In genomic region chr8:11635012-11635577, GRCm38 (mm10) we compare ENCODE assay signal across 1 mouse cellular context.
A peak's percentile ranks its signal among the peaks of the same experiment; 100 is the strongest.
TF ChIP-seq lines count a peak whose summit lies in the region.

No protein-coding gene starts in this region.

TF ChIP-seq in CH12.LX, 34 proteins besides CTCF, POLR2A, EP300 and RAD21 (continued from another document):
- TF ChIP-seq ZKSCAN1 (IDR thresholded peaks at IDR 0.05; ENCODE audit: borderline replicate concordance, low read depth, low read length) (no peak), ETS1 (conservative IDR thresholded peaks at IDR 0.05; ENCODE audit: low read depth, low read length) (no peak), CHD1 (IDR thresholded peaks at IDR 0.05; ENCODE audit: low read depth, low read length) (no peak), SIN3A (IDR thresholded peaks at IDR 0.05; ENCODE audit: low read length) (peak; percentile 0; the same call in 1 of the 2 replicates), E2F4 (IDR thresholded peaks at IDR 0.05; ENCODE audit: insufficient replicate concordance, low read depth, low read length) (no peak), MAX (IDR thresholded peaks at IDR 0.05; ENCODE audit: low read length) (peak; percentile 6; the same call in 1 of the 2 replicates), ZMIZ1 (IDR thresholded peaks at IDR 0.05; ENCODE audit: low read depth, low read length) (no peak), IRF4 (IDR thresholded peaks at IDR 0.05; ENCODE audit: low read depth, low read length) (no peak), BHLHE40 (IDR thresholded peaks at IDR 0.05; ENCODE audit: low read depth, low read length) (no peak), ELF1 (IDR thresholded peaks at IDR 0.05; ENCODE audit: low read depth, low read length) (peak; percentile 90), HCFC1 (IDR thresholded peaks at IDR 0.05; ENCODE audit: low read depth, low read length) (peak; percentile 65), RCOR1 (conservative IDR thresholded peaks at IDR 0.05; ENCODE audit: low read depth, low read length) (no peak), USF2 (conservative IDR thresholded peaks at IDR 0.05; ENCODE audit: low read depth, low read length) (no peak), GABPA (IDR thresholded peaks at IDR 0.05; ENCODE audit: insufficient replicate concordance, low read depth, low read length) (no peak), ZC3H11A (IDR thresholded peaks at IDR 0.05; ENCODE audit: low read depth, low read length) (no peak), MAFK (IDR thresholded peaks at IDR 0.05; ENCODE audit: insufficient replicate concordance, low read length) (no peak), USF1 (IDR thresholded peaks at IDR 0.05; ENCODE audit: low read depth, low read length) (no peak), KAT2A (IDR thresholded peaks at IDR 0.05; ENCODE audit: insufficient replicate concordance, low read length) (no peak), JUND (conservative IDR thresholded peaks at IDR 0.05; ENCODE audit: low read depth, low read length) (no peak), MEF2A (IDR thresholded peaks at IDR 0.05; ENCODE audit: borderline replicate concordance, low read depth, low read length) (peak; percentile 17; the same call in 1 of the 2 replicates), ZNF384 (IDR thresholded peaks at IDR 0.05; ENCODE audit: low read depth, low read length) (no peak), SMC3 (IDR thresholded peaks at IDR 0.05; ENCODE audit: low read depth, low read length) (no peak), PAX5 (IDR thresholded peaks at IDR 0.05; ENCODE audit: low read length) (no peak), POLR2AphosphoS2 (IDR thresholded peaks at IDR 0.05; ENCODE audit: low read depth, low read length) (no peak), MAZ (IDR thresholded peaks at IDR 0.05; ENCODE audit: low read depth, low read length) (no peak), NRF1 (IDR thresholded peaks at IDR 0.05; ENCODE audit: low read depth, low read length) (peak; percentile 91), UBTF (IDR thresholded peaks at IDR 0.05; ENCODE audit: low read depth, low read length) (no peak)
